Mouse (Mus musculus) erythroblast, adult 5-6 weeks (primary cell): ENCODE measurements around the gene Sgip1. TPM values are rescaled to one million over a fixed set of nuclear protein-coding genes. Genes with fewer than 3 reads are reported as not detected.

ENCODE experiments used
- ATAC-seq: replicated peaks from 2 replicates; pipeline ENCODE4 v1.8.0; 2016; ENCODE audit warnings: moderate number of reproducible peaks, mild to moderate bottlenecking, moderate TSS enrichment, inconsistent platforms; ENCODE audit not compliant: poor library complexity, low FRiP score, severe bottlenecking
- total RNA-seq, 2 experiments: library from RNA; stranded (forward) in 1 of 2; stranded (reverse) in 1 of 2; fragments of 150-400 nt in 1 of 2; fragments of 200-764, 138-1000 nt in 1 of 2; gene quantifications; 2 replicates each; pipeline versions ENCODE4 v1.2.3 to v1.2.4; 2015 to 2017; ENCODE audit warnings: low replicate concordance in 2 of 2

Sgip1 gene
- total RNA-seq, 2 experiments from 2014 or later = 0.60 to 3.1 TPM

GRCm38 (mm10) chr4:103005190-103005945, 264.3 kb downstream of the Sgip1 start:
- ATAC-seq = no peak

- ATAC-seq = no peak
These were observed 265.2 kb downstream of the Sgip1 start for GRCm38 (mm10) chr4:103006266-103006665.

GRCm38 (mm10) chr4:103006943-103007418, 265.9 kb downstream of the Sgip1 start:
- ATAC-seq = no peak

- no peak for ATAC-seq
These were observed 269.6 kb downstream of the Sgip1 start for GRCm38 (mm10) chr4:103010734-103011133.

GRCm38 (mm10) chr4:103011823-103012222, 270.7 kb downstream of the Sgip1 start:
- ATAC-seq = no peak

- no peak for ATAC-seq
These were observed 272.4 kb downstream of the Sgip1 start for GRCm38 (mm10) chr4:103013490-103013889.

Other genes with a start within 250 kb of the Sgip1 start
- not detected in 2 replicates for gene Tctex1d1, start 237.3 kb downstream of the Sgip1 start, total RNA-seq (2015; ENCODE audit: low replicate concordance)
- gene Tctex1d1, start 237.3 kb downstream of the Sgip1 start, total RNA-seq (2017; ENCODE audit: low replicate concordance) = 1.1 TPM in 1 of 2 replicates, not detected in the other